Mouse (Mus musculus): Measurements from ENCODE around the gene Lrrc75a.

The Lrrc75a gene

DNA sequence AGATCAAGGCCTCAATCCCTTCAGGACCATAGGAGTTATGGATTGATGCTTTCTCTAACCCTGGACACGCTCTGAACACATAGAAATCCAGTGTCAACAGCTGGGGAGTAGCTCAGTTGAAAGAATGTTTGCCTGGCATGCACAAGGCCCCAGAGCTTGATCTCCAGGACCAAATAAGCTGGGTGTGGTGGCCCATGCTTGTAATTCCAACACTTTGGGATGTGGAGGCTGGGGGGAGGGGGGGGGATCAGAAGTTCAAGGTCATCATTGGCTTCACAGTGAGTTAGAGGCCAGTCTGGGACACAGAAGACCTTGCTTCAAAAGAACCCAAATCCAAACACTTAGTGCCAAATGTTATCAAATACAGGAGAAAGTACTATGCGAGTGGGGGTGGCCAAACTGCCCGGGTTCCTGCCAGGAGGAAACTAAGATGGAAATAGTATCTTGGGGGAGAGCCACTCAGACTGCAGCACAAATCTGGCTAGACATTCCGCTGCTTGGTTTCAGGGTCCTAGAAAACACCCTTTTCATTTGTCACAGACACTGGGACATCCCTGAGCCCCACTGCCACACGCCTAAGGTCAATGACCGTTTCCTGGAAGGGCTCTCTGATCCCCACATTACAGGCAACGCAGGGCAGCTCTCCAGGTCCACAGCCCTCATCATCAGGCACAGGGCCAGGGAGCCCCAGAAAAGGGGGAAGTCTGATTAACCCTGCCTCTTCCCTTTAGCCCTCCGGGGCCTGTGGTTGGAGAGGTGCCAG, 2.4 kb downstream of the Lrrc75a start:
- in situ Hi-C loops (cut with MboI, MseI): loop anchor here (5.0 kb wide), 1 partner anchor 34 kb away; no protein-coding TSS in a partner anchor

DNA sequence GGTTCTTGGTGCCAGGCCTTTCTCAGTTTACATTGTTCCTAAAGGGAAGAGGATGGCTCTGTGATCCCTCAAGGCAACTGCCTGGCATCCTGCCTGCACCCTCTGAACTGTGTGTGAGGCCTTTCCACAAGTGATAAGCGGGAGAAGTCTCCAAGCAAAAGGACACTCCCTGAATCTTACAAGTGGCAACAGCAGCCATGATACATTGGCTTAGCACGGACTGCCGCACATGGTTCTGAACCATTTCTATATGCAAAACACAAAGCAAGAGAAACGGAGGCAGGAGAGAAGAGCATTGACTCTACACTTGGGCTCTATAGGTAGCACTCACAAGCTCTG, 3.0 kb downstream of the Lrrc75a start:
- in situ Hi-C loops (cut with MboI, MseI): loop anchor here (5.0 kb wide), 1 partner anchor 33 kb away; no protein-coding TSS in a partner anchor

DNA sequence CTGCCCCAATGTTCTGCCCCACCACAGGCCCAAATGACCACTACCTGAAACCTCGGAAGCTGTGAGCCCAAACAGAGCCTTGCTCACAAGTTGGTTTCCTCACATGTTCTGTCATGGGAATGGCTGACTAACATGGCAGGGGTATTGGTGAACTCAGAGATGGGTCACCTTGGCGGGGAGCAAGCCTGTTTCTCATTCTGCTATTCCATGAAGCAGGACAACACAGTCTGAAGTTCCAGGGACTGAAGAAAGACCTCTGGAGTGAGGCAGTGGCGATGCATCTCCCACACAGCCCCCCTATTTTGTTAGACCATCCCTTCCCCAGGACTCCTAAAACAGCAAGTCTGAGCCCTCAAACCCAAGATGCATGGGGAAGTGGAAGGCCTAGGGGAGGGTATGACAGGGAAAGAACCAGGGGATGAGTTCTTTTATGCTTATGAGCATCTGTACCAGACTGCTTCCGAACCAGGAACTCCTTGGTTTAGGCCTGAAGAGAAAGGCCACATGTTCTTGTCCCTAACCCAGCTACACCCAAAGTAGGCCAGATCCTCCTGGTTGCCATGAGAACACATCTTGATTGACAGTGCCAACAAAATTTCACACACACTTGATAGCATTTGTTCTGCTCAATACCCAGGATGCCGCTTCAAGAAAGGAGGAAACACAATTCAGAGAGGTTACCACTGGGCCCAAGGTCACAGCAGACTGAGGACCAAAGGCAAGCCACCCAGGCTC, 3.6 kb downstream of the Lrrc75a start:
- in situ Hi-C loops (cut with MboI, MseI): loop anchor here (5.0 kb wide), 1 partner anchor 32 kb away; no protein-coding TSS in a partner anchor

GRCm38 (mm10) chr11:62643681-62644363, 4.5 kb downstream of the Lrrc75a start:
- in situ Hi-C loops (cut with MboI, MseI): no loop called here

- in situ Hi-C loops (cut with MboI, MseI): no loop called here
Observed at GRCm38 (mm10) chr11:62643011-62643631, 5.2 kb downstream of the Lrrc75a start.

DNA sequence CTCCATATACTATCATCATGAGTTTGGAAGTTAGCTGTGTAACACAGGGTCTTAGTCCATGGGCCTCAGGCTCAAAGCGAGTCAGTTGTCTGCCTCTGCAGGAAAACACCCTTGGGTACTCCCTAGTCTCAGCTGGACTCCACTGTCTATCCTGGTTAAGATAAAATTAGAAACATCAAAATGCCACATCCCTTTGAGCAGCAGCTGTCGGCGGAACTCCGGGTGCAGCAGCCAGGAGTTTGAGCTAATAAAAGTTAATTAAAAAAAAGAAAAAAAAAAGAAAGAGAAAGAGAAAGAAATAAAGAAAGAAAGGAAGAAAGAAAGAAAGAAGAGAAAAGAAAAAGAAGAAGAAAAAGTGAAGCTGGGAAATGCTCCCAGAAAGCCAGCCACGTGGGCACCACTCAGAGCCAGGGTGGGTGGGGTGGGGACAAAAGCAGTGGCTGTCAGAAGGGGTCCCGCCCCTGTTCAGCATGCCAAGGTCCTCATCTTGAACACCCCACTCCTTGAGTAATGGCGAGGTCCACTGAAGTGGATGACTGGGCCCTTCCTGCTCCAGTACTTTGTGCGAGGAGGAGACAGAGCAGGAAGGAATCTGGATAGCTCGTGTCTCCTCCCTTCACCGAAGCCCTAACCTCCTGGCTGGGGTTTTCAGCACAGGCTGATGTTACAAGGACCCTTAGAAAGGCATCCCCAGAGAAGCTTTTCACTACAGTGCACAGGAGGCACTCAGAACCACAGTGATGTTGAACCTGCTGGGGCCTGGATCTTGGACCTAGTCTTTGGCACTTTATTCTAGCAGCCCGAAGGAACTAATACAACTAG, 6.1 kb downstream of the Lrrc75a start:
- in situ Hi-C loops (cut with MboI, MseI): no loop called here

GRCm38 (mm10) chr11:62640378-62640777, 7.9 kb downstream of the Lrrc75a start:
- in situ Hi-C loops (cut with MboI, MseI): no loop called here

DNA sequence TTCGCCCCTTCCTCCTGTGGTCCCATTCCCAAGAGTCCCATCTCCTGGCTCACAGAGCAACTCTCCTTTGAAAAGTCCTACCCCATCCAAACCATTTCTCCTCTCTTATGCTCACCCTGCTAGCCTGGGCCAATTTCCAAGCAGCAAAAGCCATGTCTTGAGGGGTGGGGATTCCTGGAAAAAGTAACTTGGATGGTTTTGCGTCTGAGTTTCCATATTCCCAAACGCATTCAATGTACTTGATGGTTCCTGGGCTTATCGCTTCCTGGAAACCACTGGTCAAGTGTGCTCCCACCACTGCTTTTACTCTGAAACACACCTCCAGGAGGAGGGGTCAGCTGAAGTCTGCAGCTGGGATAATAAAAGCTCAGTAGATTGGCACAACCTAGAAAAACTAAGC, 9.9 kb downstream of the Lrrc75a start:
- in situ Hi-C loops (cut with MboI, MseI): no loop called here

- in situ Hi-C loops (cut with MboI, MseI): no loop called here
Observed at GRCm38 (mm10) chr11:62637806-62638205, 10.5 kb downstream of the Lrrc75a start.

- in situ Hi-C loops (cut with MboI, MseI): no loop called here
Observed at GRCm38 (mm10) chr11:62637401-62637800, 10.9 kb downstream of the Lrrc75a start.

- in situ Hi-C loops (cut with MboI, MseI): no loop called here
Observed at GRCm38 (mm10) chr11:62636840-62637221, 11.5 kb downstream of the Lrrc75a start.

DNA sequence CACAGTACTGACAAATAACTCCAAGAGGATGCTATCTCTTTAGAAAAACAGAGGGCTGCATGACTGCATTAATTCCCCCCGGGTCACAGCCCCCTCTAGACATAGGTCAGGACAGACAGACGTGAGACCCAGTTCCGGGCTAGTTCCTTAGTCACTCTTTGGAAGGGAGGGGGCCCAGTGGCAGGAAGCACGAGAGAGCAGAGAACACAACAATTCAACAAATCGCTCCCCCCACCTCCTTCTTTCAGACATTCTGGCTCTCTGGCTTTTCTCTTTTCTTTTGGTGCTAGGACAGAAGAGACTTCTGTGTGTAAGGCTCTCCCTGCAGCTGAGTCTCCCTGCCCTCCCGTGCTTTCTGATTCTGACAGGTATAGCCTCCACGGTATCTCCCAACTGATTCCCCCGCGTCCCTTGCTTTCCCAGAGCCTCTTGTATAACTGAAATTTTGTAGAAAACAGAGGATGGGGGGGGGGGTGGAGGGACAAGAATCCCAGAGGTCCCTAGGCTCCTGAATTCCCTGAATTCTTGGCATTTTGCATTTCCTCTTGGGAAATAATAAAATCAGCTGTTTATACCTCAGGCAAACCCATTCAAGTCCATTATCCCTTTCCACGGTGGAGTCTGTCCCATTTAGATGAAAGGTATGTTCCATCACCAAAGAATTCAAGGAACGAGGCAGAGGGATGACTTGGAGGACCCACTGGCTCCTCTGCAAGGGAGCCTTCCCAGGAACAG, 12.1 kb downstream of the Lrrc75a start:
- in situ Hi-C loops (cut with MboI, MseI): no loop called here

- in situ Hi-C loops (cut with MboI, MseI): no loop called here
Observed at GRCm38 (mm10) chr11:62635406-62635805, 12.9 kb downstream of the Lrrc75a start.

DNA sequence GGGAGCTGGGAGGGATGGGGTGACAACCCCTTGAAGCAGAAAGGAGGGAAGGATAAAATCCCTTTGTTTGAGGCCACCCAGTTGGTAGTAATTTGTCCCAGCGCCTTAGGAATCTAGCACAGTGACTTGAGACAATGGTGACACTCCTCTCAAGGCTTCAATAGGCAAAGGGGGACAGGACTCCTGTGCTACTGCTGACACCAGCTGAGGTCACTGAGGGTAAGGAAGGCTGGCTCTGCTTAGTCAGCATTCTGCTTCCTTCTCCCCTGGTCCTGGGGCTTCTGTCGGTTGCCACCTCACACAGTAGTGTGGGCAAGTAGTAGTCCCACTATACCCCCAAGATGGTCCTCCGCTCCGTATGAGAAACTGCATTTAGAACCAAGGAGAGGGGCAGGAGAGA, 17.2 kb downstream of the Lrrc75a start:
- in situ Hi-C loops (cut with MboI, MseI): no loop called here

DNA sequence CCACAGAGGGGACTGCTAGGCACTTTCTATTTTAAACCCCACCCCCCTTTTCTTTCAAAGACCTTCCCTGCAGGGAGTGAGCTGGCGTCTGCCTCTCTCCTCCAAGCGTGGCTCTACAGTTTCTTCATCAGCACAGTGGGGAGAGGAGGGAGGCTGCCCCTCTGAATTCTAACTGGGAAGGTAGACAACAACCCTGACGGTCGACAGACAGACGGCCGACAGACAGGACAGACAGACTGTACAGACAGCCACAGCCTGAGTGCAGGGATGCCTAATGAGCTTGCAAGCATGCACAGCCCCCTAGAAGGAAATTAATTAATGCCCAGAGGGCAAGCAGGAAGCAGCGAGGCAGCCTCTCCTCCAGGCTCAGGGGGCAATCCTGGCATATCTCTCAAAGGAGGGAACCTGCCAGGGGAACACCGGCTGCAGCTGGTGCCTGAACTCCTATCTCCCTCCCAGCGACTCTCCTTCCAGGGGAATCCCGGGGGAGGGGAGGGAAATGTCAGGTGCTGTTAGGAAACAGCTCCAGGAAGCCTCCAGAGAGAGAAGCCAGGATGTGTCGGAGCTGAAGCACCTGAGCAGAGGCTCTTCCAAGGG, 18.0 kb downstream of the Lrrc75a start:
- in situ Hi-C loops (cut with MboI, MseI): no loop called here

DNA sequence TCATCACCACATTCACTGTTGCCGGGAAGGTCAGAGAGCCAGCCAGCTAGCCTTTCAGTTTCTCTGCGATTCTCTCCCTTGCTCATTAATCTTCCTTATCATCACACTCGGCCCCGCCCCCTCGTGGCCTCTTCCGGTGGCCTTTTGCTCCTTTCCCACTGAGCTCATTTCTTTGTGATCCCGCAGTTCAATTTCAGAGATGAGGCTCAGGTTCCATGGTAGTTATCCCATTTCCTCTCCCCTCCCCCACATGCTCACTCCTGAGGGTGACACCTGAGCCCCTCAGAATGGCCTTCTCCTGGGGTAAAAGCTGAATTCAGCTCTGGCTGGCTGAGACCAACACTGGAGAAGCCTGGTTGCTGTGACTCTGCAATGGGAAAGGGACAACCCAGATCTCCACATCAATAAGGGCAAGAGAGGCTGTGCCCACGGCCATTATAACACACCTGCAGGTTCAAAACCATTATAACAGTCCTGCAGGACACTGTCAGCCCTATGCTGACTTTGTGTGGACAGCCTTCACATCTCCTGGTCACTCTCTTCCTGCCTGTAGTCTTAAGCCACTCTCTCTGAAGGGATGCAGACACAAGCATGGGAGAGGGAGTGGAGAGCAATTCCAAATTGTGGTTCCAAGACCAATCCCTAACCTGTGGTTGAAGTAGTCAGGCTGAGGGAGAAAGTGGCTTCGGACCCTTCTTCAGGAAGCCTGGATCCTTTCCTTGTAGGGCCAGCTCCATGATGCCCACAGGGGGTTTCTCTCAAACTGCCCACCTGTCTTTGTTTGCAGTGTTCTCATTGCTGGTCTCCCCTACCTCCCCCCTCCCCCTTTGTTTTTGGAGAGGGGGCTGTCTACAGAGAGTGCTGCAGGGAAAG, 18.7 kb downstream of the Lrrc75a start:
- in situ Hi-C loops (cut with MboI, MseI): loop anchor here (10.0 kb wide), 1 partner anchor 795 kb away; no protein-coding TSS in a partner anchor

DNA sequence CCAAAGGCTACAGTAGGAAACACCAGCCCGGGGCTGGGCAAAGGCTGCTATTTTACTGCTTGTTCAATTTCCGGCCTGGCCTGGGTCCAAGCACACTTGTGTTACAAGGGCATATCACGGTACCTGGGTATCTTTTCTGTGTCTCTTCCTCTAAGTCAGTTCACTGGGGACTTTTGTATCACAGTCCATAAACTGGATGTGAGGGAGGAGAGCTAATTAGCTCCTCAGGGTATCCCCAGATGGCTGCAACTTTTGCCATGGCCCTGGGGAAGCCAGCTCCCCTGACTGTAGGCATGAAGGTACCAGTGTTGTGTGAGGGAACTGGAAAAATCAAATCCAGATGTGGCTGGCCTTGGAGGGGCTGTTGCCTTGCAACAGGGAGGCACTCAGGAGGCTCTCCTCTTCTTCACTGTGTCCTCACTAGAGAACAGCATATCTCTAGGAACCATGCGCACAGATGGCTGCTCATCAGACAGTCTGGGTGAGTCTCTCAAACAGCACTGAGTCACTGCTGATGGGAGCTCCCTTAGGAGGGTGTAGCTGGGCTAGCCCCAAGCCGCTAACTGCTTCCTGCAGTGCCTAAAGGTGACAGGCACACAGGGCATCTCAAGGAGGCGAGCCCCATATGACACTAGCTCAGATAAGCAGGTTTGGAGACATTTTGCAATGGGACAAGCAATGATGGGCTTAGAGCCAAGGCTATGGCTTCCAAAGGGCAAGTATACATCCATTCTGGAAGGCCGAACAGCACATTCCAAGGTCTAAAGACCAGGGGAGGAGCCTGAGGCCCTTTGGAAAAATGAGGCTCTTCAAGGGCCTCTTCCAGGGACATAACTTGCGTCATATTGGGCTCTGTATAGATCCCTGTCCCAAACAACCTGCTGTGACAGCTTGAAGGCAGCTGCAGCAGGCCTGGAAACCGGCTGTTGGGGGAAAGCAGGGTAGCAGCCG, 23.7 kb downstream of the Lrrc75a start:
- in situ Hi-C loops (cut with MboI, MseI): loop anchor here (10.0 kb wide), 1 partner anchor 790 kb away; no protein-coding TSS in a partner anchor

- in situ Hi-C loops (cut with MboI, MseI): loop anchor here (10.0 kb wide), 1 partner anchor 788 kb away; no protein-coding TSS in a partner anchor
Observed at GRCm38 (mm10) chr11:62622850-62623249, 25.5 kb downstream of the Lrrc75a start.

Data from T-helper 1 cell (primary cell).